Mouse (Mus musculus) erythroid progenitor cell, adult 5-6 weeks (primary cell): Measurements from ENCODE around the gene Ubald2. TPM values are rescaled to one million over a fixed set of nuclear protein-coding genes. Genes with fewer than 3 reads are reported as not detected.
"Not testable (repeated sequence)": the region's sequence is repeated elsewhere in the genome, so short reads cannot be mapped to it uniquely, and the experiment has no call there.

Source experiments
- ATAC-seq: replicated peaks from 2 replicates; pipeline ENCODE4 v1.8.0; 2016; ENCODE audit warnings: moderate number of reproducible peaks, mild to moderate bottlenecking, moderate TSS enrichment, inconsistent platforms; ENCODE audit not compliant: poor library complexity, low FRiP score, severe bottlenecking
- total RNA-seq, 2 experiments: library from RNA; stranded (forward) in 1 of 2; stranded (reverse) in 1 of 2; fragments of 150-400 nt in 1 of 2; fragments of 186-747, 209-891 nt in 1 of 2; gene quantifications; 2 replicates each; pipeline versions ENCODE4 v1.2.3 to v1.2.4; 2015 to 2017; ENCODE audit warnings: low replicate concordance in 2 of 2

Gene Ubald2
- total RNA-seq, 2 experiments from 2014 or later, result 47.2 to 187 TPM

GRCm38 (mm10) chr11:116446308-116446887, 12.5 kb downstream of the Ubald2 start:
- peak; percentile 16; the same call in 1 of the 2 replicates for ATAC-seq

GRCm38 (mm10) chr11:116447822-116448221, 13.9 kb downstream of the Ubald2 start:
- ATAC-seq, result no peak

GRCm38 (mm10) chr11:116449341-116449740, 15.4 kb downstream of the Ubald2 start:
- no peak for ATAC-seq

- no peak for ATAC-seq
Measured at GRCm38 (mm10) chr11:116453889-116454288, 20.0 kb downstream of the Ubald2 start.

GRCm38 (mm10) chr11:116456234-116456633, 22.3 kb downstream of the Ubald2 start:
- ATAC-seq, result peak; percentile 72

- ATAC-seq, result no peak
Measured at GRCm38 (mm10) chr11:116459786-116460185, 25.9 kb downstream of the Ubald2 start.

- no peak for ATAC-seq
Measured at GRCm38 (mm10) chr11:116463338-116463737, 29.4 kb downstream of the Ubald2 start.

- peak; percentile 82 for ATAC-seq
Measured at GRCm38 (mm10) chr11:116463833-116464232, 29.9 kb downstream of the Ubald2 start.

GRCm38 (mm10) chr11:116466141-116466540, 32.2 kb downstream of the Ubald2 start, which contains the start of gene Qrich2:
TSS of gene Qrich2 (minus strand) at chr11:116466241.
- no peak for ATAC-seq

GRCm38 (mm10) chr11:116468338-116468737, 34.4 kb downstream of the Ubald2 start:
- not testable (repeated sequence) for ATAC-seq

- no peak for ATAC-seq
Measured at GRCm38 (mm10) chr11:116470249-116470648, 36.4 kb downstream of the Ubald2 start.

GRCm38 (mm10) chr11:116470896-116471295, 37.0 kb downstream of the Ubald2 start:
- ATAC-seq, result no peak

- ATAC-seq, result no peak
Measured at GRCm38 (mm10) chr11:116472275-116472674, 38.4 kb downstream of the Ubald2 start.

- ATAC-seq, result no peak
Measured at GRCm38 (mm10) chr11:116476041-116476440, 42.1 kb downstream of the Ubald2 start.

GRCm38 (mm10) chr11:116476696-116477095, 42.8 kb downstream of the Ubald2 start:
- ATAC-seq, result no peak

- ATAC-seq, result no peak
Measured at GRCm38 (mm10) chr11:116477160-116477759, 43.4 kb downstream of the Ubald2 start.

- no peak for ATAC-seq
Measured at GRCm38 (mm10) chr11:116478978-116479377, 45.1 kb downstream of the Ubald2 start.

GRCm38 (mm10) chr11:116479832-116480231, 45.9 kb downstream of the Ubald2 start:
- ATAC-seq, result no peak

- no peak for ATAC-seq
Measured at GRCm38 (mm10) chr11:116480975-116481374, 47.1 kb downstream of the Ubald2 start.

GRCm38 (mm10) chr11:116481776-116482175, 47.9 kb downstream of the Ubald2 start:
- ATAC-seq, result no peak

GRCm38 (mm10) chr11:116484261-116484660, 50.4 kb downstream of the Ubald2 start:
- no peak for ATAC-seq

- ATAC-seq, result no peak
Measured at GRCm38 (mm10) chr11:116488207-116488606, 54.3 kb downstream of the Ubald2 start.
